ENCODE assay signal across 24 mouse cellular contexts in the genomic region with DNA sequence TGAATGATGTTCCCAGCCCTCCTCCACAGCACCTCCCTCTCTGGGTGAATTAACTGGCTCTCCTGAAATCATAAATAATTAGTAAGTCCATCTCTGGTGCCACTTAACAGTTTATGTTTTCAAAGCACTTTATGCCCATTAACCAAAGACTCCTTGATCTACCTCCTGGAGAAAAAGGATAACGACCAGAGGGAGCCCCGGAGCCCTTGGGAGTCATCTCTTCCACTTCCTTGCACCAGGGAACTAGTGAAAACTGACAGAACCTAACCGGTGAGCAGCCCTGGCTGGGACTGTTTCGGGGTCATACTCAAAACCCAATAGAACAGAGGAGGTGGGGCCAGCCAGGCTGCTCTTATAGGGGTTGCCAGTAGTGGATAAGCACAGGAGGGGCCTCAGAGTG. TPM values are rescaled to one million over a fixed set of nuclear protein-coding genes. Genes with fewer than 3 reads are reported as not detected.
DNase-seq lines count a peak whose midpoint lies in the region; ATAC-seq and TF ChIP-seq lines count a peak whose summit lies in the region.
"Had no signal": no experiment of that assay in that cellular context is flagged by ENCODE, and none has a peak within 500 bp of the region (broad histone marks: within the 10 kb centered on the region; RNA-seq: fewer than 3 reads in every experiment).

No protein-coding gene starts in this region.

- H3K4me2 ChIP-seq in hindbrain, postnatal 0 days (ENCODE audit: low read depth, low read length): no peak overlapping the region
- no peak overlapping the region for H3K4me2 ChIP-seq in midbrain, embryonic 16.5 days (ENCODE audit: low read length)
- no peak overlapping the region for H3K4me2 ChIP-seq in forebrain, embryonic 13.5 days
- H3K4me2 ChIP-seq: embryonic facial prominence, embryonic 13.5 days; forebrain, embryonic 12.5 days; heart, embryonic 12.5 days; heart, embryonic 15.5 days; hindbrain, embryonic 14.5 days had no signal

- peak overlapping the region; percentile 60 for H3K27ac ChIP-seq in hindbrain, embryonic 10.5 days
- H3K27ac ChIP-seq in hindbrain, postnatal 0 days: no peak overlapping the region
- 0 out of 2 replicates have a peak overlapping the region, but pooled peaks have one; percentile 50 for H3K27ac ChIP-seq in midbrain, embryonic 10.5 days (replicated peaks)
- H3K27ac ChIP-seq in midbrain, embryonic 16.5 days (ENCODE audit: low read length): no peak overlapping the region
- H3K27ac ChIP-seq in forebrain, embryonic 13.5 days: no peak overlapping the region
- H3K27ac ChIP-seq: embryonic facial prominence, embryonic 13.5 days; forebrain, embryonic 12.5 days; heart, embryonic 15.5 days; hindbrain, embryonic 14.5 days had no signal

- H3K9ac ChIP-seq in hindbrain, postnatal 0 days (replicated peaks; ENCODE audit: low read length): no peak overlapping the region
- no peak overlapping the region for H3K9ac ChIP-seq in midbrain, embryonic 16.5 days (ENCODE audit: low read depth, low read length)
- no peak overlapping the region for H3K9ac ChIP-seq in forebrain, embryonic 13.5 days
- H3K9ac ChIP-seq: embryonic facial prominence, embryonic 13.5 days; forebrain, embryonic 12.5 days; heart, embryonic 12.5 days; heart, embryonic 15.5 days; hindbrain, embryonic 14.5 days had no signal

- TF ChIP-seq CTCF in hindbrain, postnatal 0 days (IDR thresholded peaks at IDR 0.05; ENCODE audit: low read depth): no peak

- 76% methylated on average over 4 of the region's 4 CpGs for WGBS in hindbrain, embryonic 10.5 days
- 55% methylated on average over 4 of the region's 4 CpGs for WGBS in hindbrain, postnatal 0 days
- 83% methylated on average over 4 of the region's 4 CpGs for WGBS in midbrain, embryonic 10.5 days
- WGBS in midbrain, embryonic 16.5 days: 48% methylated on average over 4 of the region's 4 CpGs
- WGBS in forebrain, embryonic 13.5 days: 51% methylated on average over 4 of the region's 4 CpGs

- 0 out of 2 replicates have a peak, but pooled peaks cover 8% of the 10 kb centered on the region for H3K9me3 ChIP-seq in hindbrain, embryonic 10.5 days
- no peaks in the 10 kb centered on the region for H3K9me3 ChIP-seq in hindbrain, postnatal 0 days (ENCODE audit: low read length)
- no peaks in the 10 kb centered on the region; the same call in 1 of the 2 replicates for H3K9me3 ChIP-seq in midbrain, embryonic 10.5 days (replicated peaks)
- no peaks in the 10 kb centered on the region for H3K9me3 ChIP-seq in midbrain, embryonic 16.5 days (replicated peaks; ENCODE audit: control insufficient read depth, low read length, poor library complexity, severe bottlenecking)
- H3K9me3 ChIP-seq in forebrain, embryonic 13.5 days (replicated peaks): no peaks in the 10 kb centered on the region; the same call in 1 of the 2 replicates
- H3K9me3 ChIP-seq: embryonic facial prominence, embryonic 13.5 days had no signal

- peaks cover 5% of the 10 kb centered on the region; the same call in 1 of the 2 replicates for H3K36me3 ChIP-seq in hindbrain, embryonic 10.5 days
- no peaks in the 10 kb centered on the region for H3K36me3 ChIP-seq in hindbrain, postnatal 0 days (ENCODE audit: insufficient read depth, low read length)
- peaks cover 5% of the 10 kb centered on the region for H3K36me3 ChIP-seq in midbrain, embryonic 10.5 days
- H3K36me3 ChIP-seq in midbrain, embryonic 16.5 days (ENCODE audit: control insufficient read depth, insufficient read depth, low read length): 0 out of 2 replicates have a peak, but pooled peaks cover 2% of the 10 kb centered on the region
- no peaks in the 10 kb centered on the region for H3K36me3 ChIP-seq in forebrain, embryonic 13.5 days (ENCODE audit: poor library complexity, severe bottlenecking)
- H3K36me3 ChIP-seq: forebrain, embryonic 12.5 days; G1E; heart, embryonic 12.5 days; heart, embryonic 15.5 days had no signal

- H3K4me3 ChIP-seq in hindbrain, embryonic 10.5 days: no peak overlapping the region
- H3K4me3 ChIP-seq in hindbrain, postnatal 0 days (ENCODE audit: low read length): no peak overlapping the region
- no peak overlapping the region for H3K4me3 ChIP-seq in midbrain, embryonic 10.5 days
- H3K4me3 ChIP-seq in midbrain, embryonic 16.5 days (ENCODE audit: low read depth, low read length): no peak overlapping the region
- no peak overlapping the region for H3K4me3 ChIP-seq in forebrain, embryonic 13.5 days
- H3K4me3 ChIP-seq: embryonic facial prominence, embryonic 13.5 days; erythroblast, embryonic 14.5 days; forebrain, embryonic 12.5 days; heart, embryonic 12.5 days; heart, embryonic 15.5 days had no signal

- DNase-seq in hindbrain, embryonic 10.5 days (ENCODE audit: low spot score): no peak
- no peak for DNase-seq in hindbrain, postnatal 0 days (ENCODE audit: low spot score)
- DNase-seq in midbrain, embryonic 10.5 days (ENCODE audit: low spot score): no peak
- peak; percentile 63 for DNase-seq in retina, embryonic 14.5 days (ENCODE audit: low spot score)
- DNase-seq: adrenal gland, postnatal 14 days; B cell, adult 2 months; cerebellum, adult 11 months; gastrocnemius, postnatal 10 days; gastrocnemius, postnatal 36 days; heart, postnatal 10 days; heart, postnatal 36 days had no signal

- peaks cover 2% of the 10 kb centered on the region; the same call in 1 of the 2 replicates for H3K27me3 ChIP-seq in hindbrain, embryonic 10.5 days (ENCODE audit: insufficient read depth, poor library complexity, severe bottlenecking)
- H3K27me3 ChIP-seq in hindbrain, postnatal 0 days (ENCODE audit: insufficient read depth, low read length): no peaks in the 10 kb centered on the region
- H3K27me3 ChIP-seq in midbrain, embryonic 10.5 days (ENCODE audit: low read depth, poor library complexity, severe bottlenecking): peaks cover 21% of the 10 kb centered on the region; the same call in 1 of the 2 replicates
- H3K27me3 ChIP-seq in midbrain, embryonic 16.5 days (ENCODE audit: control insufficient read depth, insufficient read depth, low read depth, low read length): no peaks in the 10 kb centered on the region
- H3K27me3 ChIP-seq in forebrain, embryonic 13.5 days: no peaks in the 10 kb centered on the region
- H3K27me3 ChIP-seq: embryonic facial prominence, embryonic 13.5 days; heart, embryonic 12.5 days; heart, embryonic 15.5 days had no signal

- no peak for ATAC-seq in hindbrain, postnatal 0 days
- ATAC-seq in midbrain, embryonic 16.5 days: no peak
- no peak for ATAC-seq in forebrain, embryonic 13.5 days
- ATAC-seq: forebrain, embryonic 16.5 days; Patski had no signal

- H3K4me1 ChIP-seq in hindbrain, embryonic 10.5 days (replicated peaks): peaks cover 74% of the 10 kb centered on the region
- H3K4me1 ChIP-seq in hindbrain, postnatal 0 days (ENCODE audit: insufficient read depth, low read length): peaks cover 6% of the 10 kb centered on the region
- peaks cover 75% of the 10 kb centered on the region for H3K4me1 ChIP-seq in midbrain, embryonic 10.5 days
- H3K4me1 ChIP-seq in midbrain, embryonic 16.5 days (ENCODE audit: control insufficient read depth, insufficient read depth, low read length): peaks cover 16% of the 10 kb centered on the region
- H3K4me1 ChIP-seq in forebrain, embryonic 13.5 days: peaks cover 24% of the 10 kb centered on the region

RNA-seq across cellular contexts. Expression of gene Sdk2, which starts 22.5 kb away (rescaled TPM):
- 3.2 and 4.3 TPM in 2 replicates for polyA plus RNA-seq in hindbrain, embryonic 10.5 days (2016; fragmentation: Nextera tagmentation; extraction: Ambion mirVana)
- total RNA-seq in hindbrain, postnatal 0 days (2014; rRNA removed): 30.4 and 32.2 TPM in 2 replicates
- polyA plus RNA-seq in hindbrain, postnatal 0 days (2015; fragmentation: Nextera tagmentation; extraction: Ambion mirVana): 2.9 and 3.0 TPM in 2 replicates
- 4.1 and 4.5 TPM in 2 replicates for polyA plus RNA-seq in midbrain, embryonic 10.5 days (2016; fragmentation: Nextera tagmentation; extraction: Ambion mirVana)
- 3.0 and 3.5 TPM in 2 replicates for polyA plus RNA-seq in midbrain, embryonic 16.5 days (2015; fragmentation: Nextera tagmentation; extraction: Ambion mirVana)
- polyA plus RNA-seq in forebrain, embryonic 13.5 days (2015; fragmentation: Nextera tagmentation; extraction: Ambion mirVana): 1.6 and 1.8 TPM in 2 replicates
- total RNA-seq: common myeloid progenitor, adult 5-6 weeks; granulocyte monocyte progenitor cell, adult 5-6 weeks had no signal
- polyA plus RNA-seq: G1E, Patski had no signal

Comparison
In these comparisons a context has a peak if more than half of its experiments do, and no peak if none do; other contexts are left out.
1. H3K27ac ChIP-seq: peak in hindbrain, embryonic 10.5 days (single experiment) and midbrain, embryonic 10.5 days (single experiment); none in hindbrain, postnatal 0 days (single experiment), midbrain, embryonic 16.5 days (single experiment) and forebrain, embryonic 13.5 days (single experiment).